Mouse (Mus musculus): Measurements from ENCODE around the gene Wnk2. TPM values are rescaled to one million over a fixed set of nuclear protein-coding genes. Genes with fewer than 3 reads are reported as not detected.

Wnk2 gene
- polyA plus RNA-seq (2021; fragmentation: Nextera tagmentation) = 7.9 and 13.0 TPM in 2 replicates
- long read RNA-seq, experiment 1, partial matches to known transcripts = 20 of 37 reads
- long read RNA-seq, experiment 1, other reads (novel, unspliced or antisense) = 14 of 37 reads
- long read RNA-seq, experiment 2, partial matches to known transcripts = 17 of 22 reads
- long read RNA-seq, experiment 2, other reads (novel, unspliced or antisense) = 5 of 22 reads

GRCm38 (mm10) chr13:49147858-49148226 is at the start of gene Wnk2:
TSS of gene Wnk2 (minus strand) at chr13:49148014.

GRCm38 (mm10) chr13:49187288-49188218 is 39.7 kb upstream of the Wnk2 start, which contains the start of gene Ninj1:
TSS of gene Ninj1 (plus strand) at chr13:49187485.

Other genes with a start within 250 kb of the Wnk2 start
- 21.1 and 27.0 TPM in 2 replicates for gene Fam120a, start 180.0 kb downstream of the Wnk2 start, polyA plus RNA-seq (2021; fragmentation: Nextera tagmentation)
- 43.2 and 46.7 TPM in 2 replicates for gene Ninj1, start 39.5 kb upstream of the Wnk2 start, polyA plus RNA-seq (2021; fragmentation: Nextera tagmentation)
- 21.9 and 29.5 TPM in 2 replicates for gene Card19, start 68.0 kb upstream of the Wnk2 start, polyA plus RNA-seq (2021; fragmentation: Nextera tagmentation)
- 2.6 and 3.0 TPM in 2 replicates for gene Susd3, start 100.7 kb upstream of the Wnk2 start, polyA plus RNA-seq (2021; fragmentation: Nextera tagmentation)
- 0.31 and 0.46 TPM in 2 replicates for gene Fgd3, start 172.3 kb upstream of the Wnk2 start, polyA plus RNA-seq (2021; fragmentation: Nextera tagmentation)
- 9.0 and 9.1 TPM in 2 replicates for gene Bicd2, start 193.6 kb upstream of the Wnk2 start, polyA plus RNA-seq (2021; fragmentation: Nextera tagmentation)